Mouse (Mus musculus) hematopoietic stem cell, adult 5-6 weeks (primary cell): ENCODE data around the gene Armc7. TPM values are rescaled to one million over a fixed set of nuclear protein-coding genes. Genes with fewer than 3 reads are reported as not detected.
"Not testable (repeated sequence)": the region's sequence is repeated elsewhere in the genome, so short reads cannot be mapped to it uniquely, and the experiment has no call there.

Experiments
- ATAC-seq, 2 experiments: fragments of 125-278 bp in 1 of 2; replicated peaks in 1 of 2; 2 replicates each; pipeline ENCODE4 v1.8.0; 2016 to 2017; ENCODE audit warnings: inconsistent platforms in 2 of 2, mild to moderate bottlenecking in 2 of 2, moderate number of reproducible peaks in 2 of 2, low read depth in 1 of 2, moderate TSS enrichment in 1 of 2; ENCODE audit not compliant: low FRiP score in 2 of 2, poor library complexity in 2 of 2, severe bottlenecking in 2 of 2, insufficient read depth in 1 of 2, low TSS enrichment in 1 of 2
- total RNA-seq: library from RNA; stranded (forward); fragments of 172-1452, 232-1000 nt; gene quantifications from 2 replicates; pipeline ENCODE4 v1.2.3, GENCODE M21; 2017

Gene Armc7
- total RNA-seq, 1 experiment from 2014 or later = 14.9 TPM

DNA sequence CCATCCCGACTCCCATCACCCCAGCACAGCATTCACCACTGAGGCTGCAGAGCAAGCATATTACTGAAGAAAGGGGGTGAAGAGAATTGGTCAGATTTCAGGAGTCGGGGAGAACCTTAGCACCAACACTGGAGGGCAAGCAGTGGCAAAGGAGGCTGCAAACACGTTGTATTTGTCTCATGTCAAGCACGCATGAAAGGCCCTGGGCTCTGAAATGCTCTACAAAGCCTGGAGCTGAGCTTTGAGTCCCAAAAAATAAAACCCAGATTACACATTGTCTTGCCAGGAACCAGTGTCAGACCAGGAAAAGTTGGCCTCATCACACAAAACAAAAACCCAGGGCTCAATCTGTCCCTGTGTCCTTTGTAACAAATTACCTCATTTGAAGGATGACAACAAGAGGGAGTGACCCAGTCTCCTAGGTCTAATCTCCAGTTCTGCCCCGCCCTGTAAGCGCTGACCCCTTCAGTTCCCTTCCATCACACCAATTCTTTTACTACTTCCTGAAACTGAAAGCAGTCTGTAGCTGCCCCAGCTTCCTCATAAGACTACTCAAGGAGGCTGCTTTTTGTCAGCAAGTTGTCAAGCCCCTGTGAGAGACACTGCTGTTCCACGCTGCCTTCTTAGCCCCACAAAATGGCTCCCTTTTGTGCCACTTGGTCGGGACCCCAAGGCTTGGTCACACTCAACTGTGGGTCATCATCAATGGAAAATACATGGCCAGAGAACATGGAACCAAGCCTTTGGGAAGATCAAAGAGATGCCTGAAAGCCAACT, 37.1 kb downstream of the Armc7 start:
- ATAC-seq = peak; percentile 35 to 43; a peak in 3 of 4 replicates

DNA sequence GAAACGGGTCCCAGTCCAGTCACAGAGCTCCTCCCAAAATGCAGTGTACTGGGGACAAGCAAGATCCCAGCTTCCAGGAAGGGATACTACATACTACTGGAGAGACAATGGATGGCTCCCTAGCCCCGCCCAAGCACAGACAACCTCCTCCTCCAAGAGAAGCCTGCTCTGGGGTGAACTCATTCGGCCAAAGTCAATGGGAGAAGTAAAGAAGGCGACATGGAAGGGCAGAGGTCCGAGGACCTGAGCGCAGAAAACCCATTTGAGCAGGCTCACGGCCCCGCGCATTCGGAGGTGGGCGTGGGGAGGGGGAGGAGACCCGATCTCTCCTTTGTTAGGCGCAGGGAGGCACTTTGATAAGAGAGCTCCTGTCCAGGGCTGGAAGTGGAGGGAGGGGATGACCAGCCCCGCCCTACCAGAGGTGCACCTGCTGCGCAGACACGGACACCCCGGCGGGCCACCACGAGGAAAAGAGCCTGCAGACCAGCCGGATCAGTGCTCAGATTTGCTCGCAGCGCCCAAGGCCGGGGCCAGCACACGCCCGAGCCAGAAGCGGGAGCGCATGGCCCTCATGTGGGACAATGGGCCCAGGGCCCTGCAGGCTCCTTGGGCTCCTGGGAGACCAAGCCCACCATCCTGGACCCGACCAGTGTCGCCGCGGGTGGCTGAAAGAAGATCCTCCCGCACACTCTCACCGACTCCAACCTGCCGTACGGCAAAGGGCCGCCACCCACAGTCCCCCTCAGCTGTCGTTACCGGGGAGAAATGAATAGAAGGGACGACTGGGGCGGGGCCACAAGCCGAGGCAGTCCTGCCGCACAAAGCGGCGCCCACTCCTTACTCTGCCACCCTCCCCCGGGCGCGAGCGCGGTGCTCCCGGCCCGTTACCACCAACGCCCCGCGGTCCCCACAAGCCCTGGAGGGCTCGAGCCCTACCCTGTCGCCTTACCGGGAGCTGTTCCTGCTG, 38.1 kb downstream of the Armc7 start:
- ATAC-seq = peak in 1 of 2 experiments; percentile 23; a peak in 2 of 4 replicates

DNA sequence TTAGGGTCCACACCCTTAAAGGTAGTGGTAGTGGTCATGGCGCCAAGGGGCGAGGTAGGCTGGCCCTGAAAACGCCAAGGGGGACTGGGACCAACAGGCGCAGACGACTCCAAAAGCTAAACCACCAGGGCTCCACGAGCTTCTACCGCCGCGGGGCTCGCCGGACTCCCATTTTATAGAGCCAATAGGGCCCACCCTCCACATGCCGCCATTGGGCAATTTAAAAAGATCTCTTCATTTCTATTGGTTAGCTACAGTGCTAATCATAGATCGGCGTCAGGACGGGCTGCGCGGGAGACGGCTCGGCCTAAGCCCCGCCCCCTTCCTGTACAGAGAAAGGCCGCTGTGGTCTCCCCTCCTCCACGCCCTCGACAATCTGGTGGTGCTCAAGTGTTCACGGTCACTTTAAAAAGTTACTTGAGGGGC, 38.8 kb downstream of the Armc7 start, which contains the start of gene Jpt1:
Jpt1 (minus strand) TSS at position 150 of the 426 bp plus-strand sequence.
- peak; percentile 94 to 96 for ATAC-seq

DNA sequence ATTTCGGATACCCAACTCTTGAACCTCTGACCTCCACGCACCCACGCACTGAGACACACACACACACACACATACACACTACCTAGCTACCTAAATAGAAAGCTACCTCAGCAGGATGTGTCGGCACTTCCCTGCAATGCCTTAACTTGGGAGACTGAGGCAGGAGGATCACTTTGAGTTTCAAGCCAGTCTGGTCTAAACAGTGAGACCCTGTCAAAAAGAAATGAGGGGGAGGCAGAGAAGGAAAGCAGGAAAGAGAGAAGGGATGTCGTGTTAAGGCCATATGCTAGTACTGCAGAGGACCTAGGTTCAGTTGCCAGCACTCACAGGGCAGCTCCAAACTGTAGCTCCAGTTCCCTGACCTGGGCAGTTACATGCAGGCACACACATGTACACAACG, 39.6 kb downstream of the Armc7 start:
- no peak for ATAC-seq

DNA sequence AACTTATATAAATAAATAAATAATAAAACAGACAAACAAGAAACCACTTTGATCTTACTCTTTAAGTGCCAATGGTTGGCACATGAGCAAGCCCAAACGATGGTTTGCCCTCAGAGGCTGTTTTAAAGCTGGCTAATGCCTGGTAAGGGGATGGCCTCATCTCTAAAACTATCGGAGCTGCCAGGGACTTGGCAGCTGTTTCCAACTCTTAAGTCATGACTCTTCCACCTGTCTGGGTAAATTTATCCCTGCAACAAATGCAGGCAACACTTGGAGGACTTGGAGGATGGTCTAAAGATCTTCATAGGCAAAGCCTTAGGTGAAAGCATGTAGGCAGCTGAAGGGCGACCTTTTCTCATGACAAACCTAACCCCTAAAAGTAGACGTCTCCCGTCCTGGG, 41.5 kb downstream of the Armc7 start:
- no peak for ATAC-seq

DNA sequence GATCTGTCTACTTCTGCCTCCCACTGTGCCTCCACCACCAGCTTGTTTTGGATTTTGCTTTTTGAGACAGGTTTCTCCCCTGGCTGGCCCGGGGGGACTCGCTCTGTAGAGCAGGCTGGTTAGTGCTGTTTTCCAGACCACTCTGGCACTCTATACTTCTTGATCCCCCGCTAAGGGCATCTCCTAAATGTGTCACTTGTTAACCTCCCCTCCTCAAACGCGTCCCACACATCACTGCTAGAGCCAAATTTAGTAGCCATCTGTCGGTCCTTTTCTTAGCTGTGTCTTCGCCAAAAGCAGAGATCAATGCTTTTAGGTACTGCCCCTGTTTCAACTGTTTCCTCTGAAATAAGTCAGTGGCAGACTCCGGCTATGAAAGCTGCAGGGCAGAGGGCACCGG, 43.2 kb downstream of the Armc7 start:
- ATAC-seq = no peak

DNA sequence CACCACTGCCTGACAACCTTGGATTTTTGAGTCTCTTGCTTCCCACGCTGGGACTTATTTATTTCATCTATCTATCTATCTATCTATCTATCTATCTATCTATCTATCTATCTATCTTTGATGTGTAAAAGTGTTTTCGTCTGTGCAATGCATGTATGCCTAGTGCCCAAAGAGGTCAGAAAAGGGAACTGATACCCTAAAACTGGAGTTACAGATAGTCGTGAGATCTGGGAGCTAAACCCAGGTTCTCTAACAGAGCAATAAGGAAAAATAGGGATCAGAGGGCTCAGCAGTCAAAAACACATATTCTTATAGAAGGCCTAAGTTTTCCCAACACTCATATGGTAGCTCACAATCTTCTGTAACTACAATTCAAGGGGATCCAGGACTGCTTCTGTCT, 44.1 kb downstream of the Armc7 start:
- ATAC-seq = no peak

DNA sequence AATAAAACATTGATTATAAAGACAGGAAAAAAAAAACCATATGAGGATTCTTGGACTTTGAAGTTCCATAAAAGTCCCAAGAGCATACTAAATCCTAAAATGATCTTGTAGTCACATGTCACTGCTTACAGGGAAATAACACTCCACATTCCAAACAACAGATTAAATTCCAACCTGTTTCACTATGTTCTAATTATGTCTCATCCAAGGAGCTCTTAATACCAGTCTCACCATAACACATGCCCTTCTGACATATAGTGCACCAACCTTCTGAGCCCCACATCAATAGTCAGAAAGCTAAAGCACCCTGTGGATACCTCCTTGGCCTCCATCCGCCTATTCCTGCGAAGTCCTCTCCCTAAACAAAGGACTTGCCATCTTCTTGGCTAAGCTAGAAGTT, 44.8 kb downstream of the Armc7 start:
- ATAC-seq = no peak

DNA sequence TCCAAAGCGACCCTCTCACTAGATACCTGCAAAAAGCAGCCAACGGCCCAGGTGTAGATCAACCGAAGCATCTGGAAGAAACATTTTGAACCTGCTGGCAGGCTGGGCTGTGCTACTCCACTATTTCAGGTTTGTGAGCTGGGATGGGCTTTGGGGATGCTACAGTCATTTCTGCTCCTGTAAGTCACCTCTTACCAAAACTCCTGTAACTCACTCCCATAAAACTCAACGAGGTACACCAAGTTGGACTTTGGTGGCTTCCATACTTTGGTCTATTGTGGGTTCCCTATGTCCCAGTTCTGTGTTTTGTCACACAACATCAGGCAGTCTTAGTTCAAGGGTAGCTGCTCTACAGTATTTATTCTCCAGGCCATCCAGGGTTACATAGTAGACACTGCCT, 45.6 kb downstream of the Armc7 start:
- no peak for ATAC-seq

DNA sequence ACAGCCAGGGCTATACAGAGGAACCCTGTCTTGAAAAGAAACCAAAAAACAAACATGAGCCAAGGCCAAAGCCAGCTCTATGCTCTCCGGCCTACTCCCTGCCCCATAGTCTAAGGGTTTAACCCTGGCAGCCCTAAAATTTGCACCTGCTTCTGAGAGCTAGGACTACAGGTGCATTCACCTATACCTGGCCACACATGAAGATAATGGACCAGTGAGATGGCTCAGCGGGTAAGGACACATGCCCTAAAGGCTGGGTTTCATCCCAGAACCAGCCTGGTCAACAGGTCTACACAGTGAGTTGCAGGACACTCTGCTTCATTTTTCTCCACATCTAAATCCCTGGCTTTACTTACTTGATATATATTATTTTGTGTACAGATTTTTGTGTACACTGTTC, 46.8 kb downstream of the Armc7 start:
- no peak for ATAC-seq

DNA sequence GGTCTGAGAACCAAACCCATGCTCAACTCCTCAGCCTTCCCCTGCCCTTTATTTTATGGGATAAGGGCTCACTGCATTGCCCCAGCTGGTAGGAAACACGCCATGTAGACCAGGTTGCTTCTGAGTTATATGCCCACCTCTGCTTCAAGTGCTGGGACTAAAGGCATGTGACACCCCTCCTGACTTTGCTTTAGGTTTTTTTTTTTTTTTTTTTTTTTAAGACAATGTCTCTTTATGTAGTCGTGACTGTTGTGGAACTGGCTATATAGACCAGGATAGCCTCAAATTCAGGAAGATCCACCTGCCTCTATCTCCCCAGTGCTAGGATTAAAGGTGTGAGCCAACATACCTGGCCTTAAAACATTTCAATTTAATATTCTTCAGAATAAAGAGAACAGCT, 47.2 kb downstream of the Armc7 start:
- no peak for ATAC-seq

DNA sequence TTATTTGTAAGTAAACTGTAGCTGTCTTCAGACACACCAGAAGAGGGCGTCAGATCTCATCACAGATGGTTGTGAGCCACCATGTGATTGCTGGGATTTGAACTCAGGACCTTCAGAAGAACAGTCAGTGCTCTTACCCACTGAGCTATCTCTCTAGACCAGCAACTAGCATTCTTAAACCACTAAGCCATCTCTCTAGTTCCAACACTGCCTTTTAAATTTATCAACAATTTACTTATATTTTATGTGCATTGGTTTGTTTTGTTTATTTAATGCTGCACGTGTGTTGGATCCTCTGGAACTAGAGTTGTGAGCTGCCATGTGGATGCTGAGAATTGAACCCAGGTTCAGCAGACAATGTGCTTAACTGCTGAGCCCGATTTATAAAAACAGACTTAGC, 51.0 kb downstream of the Armc7 start:
- not testable (repeated sequence) for ATAC-seq

DNA sequence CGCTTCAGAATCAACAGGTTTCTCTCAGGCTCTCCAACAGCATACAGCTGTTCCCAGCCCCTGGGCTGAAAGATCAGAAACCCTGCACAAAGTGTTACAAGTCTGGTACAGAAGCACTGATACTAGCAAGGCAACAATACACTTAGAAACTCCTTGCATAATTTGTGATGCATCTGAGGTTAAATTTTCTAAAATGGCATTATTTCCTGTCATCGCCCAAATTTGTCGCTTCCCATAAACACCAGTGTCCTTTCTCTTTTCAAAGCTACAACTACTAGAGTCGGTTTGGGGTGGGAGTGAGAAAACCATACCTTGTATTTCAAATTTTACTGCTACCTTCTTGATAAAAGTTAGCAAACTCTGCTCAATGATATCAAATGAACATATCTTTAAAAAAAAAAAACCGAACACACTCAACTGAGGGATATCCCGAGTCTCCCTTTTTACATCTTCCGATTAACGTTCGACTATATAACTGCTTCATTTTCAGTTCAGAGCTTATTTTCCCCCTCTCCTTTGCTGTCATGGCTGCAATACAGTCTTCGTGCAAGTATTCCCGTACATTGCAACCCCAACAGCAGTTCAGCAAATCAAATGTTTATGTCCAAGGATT, 59.4 kb downstream of the Armc7 start:
- ATAC-seq = no peak

DNA sequence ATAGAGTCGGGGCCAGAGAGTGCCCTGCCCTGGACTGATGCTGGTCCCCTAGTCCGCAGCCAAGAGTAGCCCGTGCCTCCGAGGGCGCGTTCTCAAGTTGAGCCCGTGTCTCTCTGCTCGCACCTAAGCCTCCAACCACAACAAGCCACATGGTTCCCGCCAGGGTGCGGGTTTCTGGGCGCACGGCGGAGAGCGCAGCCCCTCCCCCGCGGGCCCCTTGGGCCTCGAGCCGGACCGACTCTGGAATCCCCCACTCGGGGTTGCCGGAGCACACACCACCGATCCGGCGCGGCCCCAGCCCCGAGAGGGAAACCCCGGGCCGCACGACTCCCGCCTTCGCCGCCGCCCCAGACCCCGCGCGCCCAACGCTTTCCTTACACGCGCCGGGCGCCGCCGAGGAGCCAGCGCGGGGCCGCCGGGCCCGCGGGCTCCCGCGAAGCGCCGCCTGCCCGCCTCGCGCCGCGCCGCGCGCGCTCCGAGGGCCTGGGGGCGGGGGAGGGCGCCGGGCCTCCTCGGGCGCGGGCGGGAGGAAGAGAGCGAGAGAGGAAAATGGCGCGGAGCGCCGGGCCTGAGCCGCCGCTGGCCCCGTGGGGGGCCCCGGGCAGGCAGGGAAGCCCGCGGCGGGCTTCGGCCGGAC, 60.1 kb downstream of the Armc7 start:
- peak in 1 of 2 experiments; percentile 21; a peak in 3 of 4 replicates for ATAC-seq

DNA sequence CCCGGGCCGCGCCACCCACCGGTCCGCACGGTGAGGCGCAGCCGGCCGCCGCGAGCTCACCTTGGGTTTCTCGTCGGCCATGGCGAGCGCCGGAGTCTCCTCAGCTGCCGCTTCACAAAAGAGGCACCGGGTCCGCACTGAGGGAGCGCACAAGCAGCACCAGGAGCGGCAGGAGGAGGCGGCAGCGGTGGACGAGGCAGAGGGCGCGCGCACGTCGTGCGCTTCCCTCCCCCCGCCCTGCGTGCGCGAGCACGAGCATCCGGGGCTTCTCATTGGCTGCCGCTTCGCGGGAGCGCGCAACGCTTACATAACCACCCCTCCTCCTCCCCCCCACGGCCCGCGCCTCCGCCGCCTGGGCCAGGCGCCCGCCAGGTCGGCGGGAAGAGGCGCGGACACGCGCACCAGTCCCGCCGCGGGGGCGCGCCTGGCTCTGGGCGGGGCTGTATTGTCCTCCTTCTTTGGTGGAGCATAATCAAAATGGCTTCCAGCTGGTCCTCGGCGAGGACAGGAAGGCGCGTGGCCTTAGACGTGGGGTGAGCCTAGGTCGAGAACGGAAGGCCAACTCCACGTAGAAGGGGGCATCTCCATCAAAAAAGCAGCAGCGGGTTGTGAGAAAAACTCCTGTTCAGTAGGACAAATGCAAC, 60.7 kb downstream of the Armc7 start, which contains the start of gene Sumo2:
Sumo2 (minus strand) TSS at position 239 of the 644 bp plus-strand sequence.
- peak; percentile 86 to 88 for ATAC-seq

DNA sequence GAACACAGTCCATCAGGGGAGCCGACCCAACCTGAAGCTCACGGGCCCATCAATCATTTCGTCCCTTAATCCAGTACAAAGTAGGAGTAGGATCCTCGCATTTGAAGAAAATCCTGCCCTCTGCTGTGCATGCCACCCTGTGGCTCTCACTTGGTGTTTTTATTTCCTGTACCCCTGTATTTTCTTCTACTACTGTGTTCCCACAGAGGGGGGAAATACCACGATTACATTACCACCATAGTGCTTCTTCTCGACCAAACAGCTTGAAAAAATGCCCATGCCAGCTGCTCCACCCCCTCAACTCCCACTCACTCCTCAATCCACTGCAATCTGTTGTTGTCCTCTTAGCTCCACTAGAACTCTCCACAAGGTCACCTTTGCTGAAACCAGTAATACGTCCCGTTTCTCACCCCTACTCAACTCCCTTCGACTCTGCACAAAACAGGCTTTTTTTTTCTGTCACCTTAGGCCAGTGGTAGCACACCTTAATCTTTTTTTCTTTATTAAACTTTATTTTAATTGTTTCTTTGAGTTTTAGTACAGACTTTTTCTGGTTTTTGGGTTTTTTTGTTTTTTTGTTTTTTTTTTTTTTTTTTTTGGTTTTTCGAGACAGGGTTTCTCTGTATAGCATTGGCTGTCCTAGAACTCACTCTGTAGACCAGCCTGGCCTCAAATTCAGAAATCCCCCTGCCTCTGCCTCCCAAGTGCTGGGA, 61.5 kb downstream of the Armc7 start:
- no peak for ATAC-seq
